Mouse (Mus musculus): ENCODE measurements at regions not wholly inside any gene's neighbourhood (a gene's known extent, or its start where the extent isn't known, plus 50 kb on each side); places are given as distances from the start of the nearest gene placed in this dataset.

DNA sequence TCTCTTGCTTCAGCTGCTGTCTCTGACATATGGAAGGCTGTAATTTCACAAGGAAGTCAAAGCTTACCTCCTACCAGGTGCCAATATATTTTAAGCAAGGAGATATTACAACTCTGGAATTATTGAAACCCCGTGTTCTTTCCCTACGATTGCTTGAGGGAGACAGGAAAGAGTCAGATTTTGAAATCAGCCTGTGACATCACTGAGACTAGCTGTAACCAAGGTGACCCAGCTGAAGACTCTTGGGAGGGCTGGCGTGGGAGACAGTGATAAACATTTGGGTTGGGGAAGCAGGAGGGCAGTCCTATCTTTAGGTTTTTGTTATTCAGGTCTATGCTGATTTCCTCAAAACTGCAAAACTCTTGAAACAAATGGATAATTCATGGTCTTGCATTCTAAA lies 518.4 kb upstream of the Id2 start:
- no peak for DNase-seq (ENCODE audit: low spot score in 2 of 2)

- no peak for DNase-seq (ENCODE audit: low spot score in 2 of 2)
Observed at GRCm38 (mm10) chr12:25613473-25613872, 516.5 kb upstream of the Id2 start.

GRCm38 (mm10) chr12:25609045-25609444 lies 512.1 kb upstream of the Id2 start:
- DNase-seq (ENCODE audit: low spot score in 2 of 2) = no peak

GRCm38 (mm10) chr12:25605396-25605795 lies 508.5 kb upstream of the Id2 start:
- no peak for DNase-seq (ENCODE audit: low spot score in 2 of 2)

GRCm38 (mm10) chr12:25590262-25590661 lies 493.3 kb upstream of the Id2 start:
- DNase-seq (ENCODE audit: low spot score in 2 of 2) = no peak

- no peak for DNase-seq (ENCODE audit: low spot score in 2 of 2)
Observed at GRCm38 (mm10) chr12:25585746-25586145, 488.8 kb upstream of the Id2 start.

DNA sequence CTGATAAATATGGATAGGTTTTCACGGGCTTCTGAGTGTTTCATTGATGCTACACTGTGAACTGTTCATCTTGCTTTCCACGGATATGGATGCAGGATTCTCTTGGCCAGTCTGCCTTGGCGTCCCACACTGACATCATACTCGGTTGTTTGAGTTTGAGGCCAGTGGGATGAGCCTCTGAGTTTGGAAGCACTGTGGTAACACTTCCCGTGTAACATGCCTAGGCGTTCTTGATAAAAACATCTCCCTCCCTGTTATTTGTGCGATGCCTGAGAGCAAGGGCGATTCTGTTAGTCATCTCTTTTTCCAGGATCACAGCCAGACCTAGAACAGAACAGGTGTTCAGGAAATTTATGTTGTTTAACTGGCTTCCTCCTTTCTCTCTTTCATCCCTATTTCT lies 482.5 kb upstream of the Id2 start:
- DNase-seq (ENCODE audit: low spot score in 2 of 2) = no peak

DNA sequence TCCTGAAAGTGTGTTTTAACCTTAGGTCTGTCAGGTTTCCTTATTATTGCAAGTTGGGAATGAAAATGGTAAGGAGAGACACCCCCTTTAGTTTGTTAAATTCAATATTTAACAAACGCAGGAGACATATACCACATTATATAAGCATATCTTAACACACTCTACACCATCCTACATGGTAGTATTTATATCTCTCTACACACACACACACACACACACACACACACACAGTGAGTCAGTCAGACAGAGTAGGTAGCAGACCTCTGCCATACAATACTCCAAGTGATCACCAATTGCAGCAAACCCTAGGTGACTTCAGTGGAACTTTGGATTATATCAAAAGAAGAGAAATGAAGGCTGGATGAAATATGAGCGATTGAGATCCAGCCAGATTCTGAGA lies 468.2 kb upstream of the Id2 start:
- no peak for DNase-seq (ENCODE audit: low spot score in 2 of 2)

DNA sequence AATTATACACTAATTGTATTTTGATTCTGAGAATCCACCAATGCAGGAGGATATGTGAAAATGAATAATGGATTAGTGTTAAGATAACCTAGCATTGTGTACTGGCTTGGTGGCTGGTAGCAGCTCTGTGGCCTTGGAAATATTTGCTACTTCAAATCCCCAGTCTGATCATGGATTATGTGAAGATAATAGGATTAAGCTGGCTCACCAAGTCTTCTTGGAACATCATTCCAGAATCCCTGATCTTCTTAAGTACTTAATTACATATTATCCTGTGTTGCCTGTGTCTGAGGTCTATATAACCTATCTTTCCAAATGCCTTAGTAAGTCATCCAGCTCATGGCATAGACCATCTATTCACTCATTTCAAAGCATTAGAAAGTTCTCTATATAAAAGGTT lies 462.7 kb upstream of the Id2 start:
- DNase-seq (ENCODE audit: low spot score in 2 of 2) = no peak

GRCm38 (mm10) chr12:25553656-25554055 lies 456.7 kb upstream of the Id2 start:
- DNase-seq (ENCODE audit: low spot score in 2 of 2) = no peak

GRCm38 (mm10) chr12:25549735-25550134 lies 452.8 kb upstream of the Id2 start:
- DNase-seq (ENCODE audit: low spot score in 2 of 2) = no peak

DNA sequence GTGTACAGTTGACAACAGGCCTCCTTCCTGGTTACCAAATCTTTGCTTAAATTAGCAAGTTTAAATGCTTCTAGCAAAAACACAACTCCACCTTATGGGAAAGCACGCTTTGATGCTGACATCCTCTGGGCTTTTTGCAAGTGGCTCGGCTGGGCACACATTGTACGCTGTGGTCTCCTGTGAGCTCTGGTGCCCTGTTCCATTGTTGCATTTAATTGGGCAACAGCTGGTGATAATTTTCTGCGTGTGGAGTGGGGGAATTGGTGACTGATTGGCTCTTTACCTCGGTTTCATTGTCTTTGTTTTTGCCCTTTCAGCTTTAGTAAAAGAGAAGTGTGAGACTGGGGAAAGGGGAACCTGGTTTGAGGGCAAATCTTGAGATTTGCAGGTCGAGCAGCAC lies 447.3 kb upstream of the Id2 start:
- DNase-seq (ENCODE audit: low spot score in 2 of 2) = no peak

DNA sequence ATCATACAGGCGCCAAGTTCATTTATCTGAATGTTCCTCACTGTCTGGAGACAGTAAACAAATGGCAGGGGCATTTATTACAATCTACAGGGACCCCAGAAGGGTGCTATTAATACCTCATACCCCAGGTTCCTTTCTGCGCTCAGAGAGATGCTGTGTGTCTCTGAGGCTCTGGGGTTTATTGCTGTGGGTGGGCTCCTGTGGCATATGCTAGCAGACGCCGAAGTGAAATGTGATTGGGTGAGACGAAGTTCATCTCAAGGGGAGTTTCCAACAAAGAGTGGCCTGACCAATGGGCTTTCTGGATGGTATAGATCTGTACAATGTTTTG lies 437.6 kb upstream of the Id2 start:
- DNase-seq (ENCODE audit: low spot score in 2 of 2) = no peak

GRCm38 (mm10) chr12:25533709-25534619 lies 437.0 kb upstream of the Id2 start:
- DNase-seq (ENCODE audit: low spot score in 2 of 2) = no peak

- no peak for DNase-seq (ENCODE audit: low spot score in 2 of 2)
Observed at GRCm38 (mm10) chr12:25530483-25530882, 433.5 kb upstream of the Id2 start.

DNA sequence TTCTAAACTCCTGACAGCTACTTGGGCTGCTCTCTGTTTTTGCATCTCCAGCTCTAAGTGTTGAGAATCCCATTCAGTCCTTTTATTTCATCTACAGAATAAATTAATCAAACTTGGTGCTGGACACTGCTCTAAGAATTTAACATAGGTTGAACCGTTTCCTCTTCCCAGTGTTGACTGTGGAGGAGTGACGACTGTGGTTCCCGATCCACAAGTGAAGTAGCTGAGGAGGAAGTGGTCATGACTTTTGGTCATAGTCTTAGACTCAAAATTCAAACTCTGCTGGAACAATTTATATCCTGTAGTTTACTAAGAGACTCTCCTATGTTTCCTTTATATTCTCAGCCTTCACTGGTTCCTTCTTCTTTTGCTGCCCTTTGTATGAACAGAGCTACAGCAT lies 432.6 kb upstream of the Id2 start:
- DNase-seq (ENCODE audit: low spot score in 2 of 2) = no peak

- no peak for DNase-seq (ENCODE audit: low spot score in 2 of 2)
Observed at GRCm38 (mm10) chr12:25526639-25527038, 429.7 kb upstream of the Id2 start.

DNA sequence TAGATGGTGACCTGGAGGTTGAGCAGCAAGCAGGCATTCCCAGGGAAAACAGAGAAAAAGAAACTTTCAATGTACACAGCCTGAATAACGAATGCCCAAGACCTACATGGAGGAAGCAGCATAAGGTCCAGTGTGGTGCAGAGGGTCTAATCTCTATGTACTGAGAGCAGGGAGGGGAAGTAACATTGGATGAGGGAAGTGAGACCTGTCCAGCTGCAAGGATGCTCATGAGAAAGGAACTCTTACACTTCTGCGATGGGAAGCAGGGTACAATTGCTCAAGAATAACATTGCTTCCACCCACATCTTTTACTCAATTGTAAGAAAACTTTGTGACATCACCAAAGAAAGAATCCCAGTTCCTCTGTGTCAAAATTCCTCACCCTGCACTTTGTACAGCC lies 419.8 kb upstream of the Id2 start:
- DNase-seq (ENCODE audit: low spot score in 2 of 2) = no peak

DNA sequence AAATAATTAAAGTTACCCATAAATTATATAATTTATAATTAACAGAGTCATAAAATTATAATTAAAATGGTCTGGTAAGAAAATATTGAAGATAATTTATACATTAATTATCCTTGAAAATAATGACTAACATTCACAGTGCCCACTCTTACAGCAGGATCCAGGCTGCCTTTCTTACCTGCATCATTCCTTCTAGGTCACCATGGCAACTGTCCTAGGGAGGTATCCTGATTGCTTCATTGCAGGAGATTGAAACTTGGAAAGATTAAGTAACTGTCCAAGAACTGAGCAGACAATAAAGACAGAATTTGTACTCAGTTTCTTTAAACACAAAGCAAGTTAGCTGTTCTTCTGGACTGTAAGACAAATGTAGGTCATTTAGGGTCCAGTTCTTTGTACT lies 416.7 kb upstream of the Id2 start:
- no peak for DNase-seq (ENCODE audit: low spot score in 2 of 2)

DNA sequence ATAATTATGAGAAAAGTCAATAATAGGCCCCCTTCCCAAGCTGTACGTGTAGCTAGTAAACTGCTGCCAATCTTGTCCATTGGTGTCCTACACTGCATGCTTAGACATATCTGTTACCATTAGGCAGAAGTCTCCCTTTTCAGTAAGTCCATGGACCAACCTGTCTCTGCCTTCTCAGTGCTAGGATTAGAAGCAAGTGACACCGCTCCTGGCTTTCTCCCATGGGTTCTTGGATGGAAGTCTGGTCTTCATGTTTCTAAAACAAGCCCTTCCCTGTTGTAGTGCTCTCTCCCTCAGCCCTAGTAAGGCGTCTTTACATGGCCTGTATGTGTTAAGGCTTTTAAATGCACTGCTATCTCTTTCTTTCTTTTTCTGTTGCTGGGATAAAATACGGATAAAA lies 412.7 kb upstream of the Id2 start:
- DNase-seq (ENCODE audit: low spot score in 2 of 2) = peak in 1 of 2 experiments; percentile 25

DNA sequence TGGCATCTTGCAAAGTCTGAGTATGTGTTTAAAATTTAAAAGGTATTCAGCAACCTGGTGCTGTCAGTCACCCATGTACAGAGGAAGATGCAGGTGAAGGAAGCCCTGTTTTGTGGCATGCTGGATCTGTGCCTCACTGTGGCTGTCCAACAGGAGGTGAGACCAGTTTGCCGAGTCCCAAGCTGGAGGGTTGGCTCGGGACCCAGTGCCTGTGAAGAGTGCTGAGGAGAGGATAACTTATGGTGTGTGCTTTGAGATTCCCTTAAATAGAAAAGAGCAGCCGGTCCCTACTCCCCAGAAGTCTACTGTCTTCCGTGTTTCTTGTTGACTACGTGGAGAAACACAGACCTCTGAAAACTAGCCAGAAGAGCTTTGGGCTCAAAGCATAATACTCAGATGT lies 396.3 kb upstream of the Id2 start:
- no peak for DNase-seq (ENCODE audit: low spot score in 2 of 2)

DNA sequence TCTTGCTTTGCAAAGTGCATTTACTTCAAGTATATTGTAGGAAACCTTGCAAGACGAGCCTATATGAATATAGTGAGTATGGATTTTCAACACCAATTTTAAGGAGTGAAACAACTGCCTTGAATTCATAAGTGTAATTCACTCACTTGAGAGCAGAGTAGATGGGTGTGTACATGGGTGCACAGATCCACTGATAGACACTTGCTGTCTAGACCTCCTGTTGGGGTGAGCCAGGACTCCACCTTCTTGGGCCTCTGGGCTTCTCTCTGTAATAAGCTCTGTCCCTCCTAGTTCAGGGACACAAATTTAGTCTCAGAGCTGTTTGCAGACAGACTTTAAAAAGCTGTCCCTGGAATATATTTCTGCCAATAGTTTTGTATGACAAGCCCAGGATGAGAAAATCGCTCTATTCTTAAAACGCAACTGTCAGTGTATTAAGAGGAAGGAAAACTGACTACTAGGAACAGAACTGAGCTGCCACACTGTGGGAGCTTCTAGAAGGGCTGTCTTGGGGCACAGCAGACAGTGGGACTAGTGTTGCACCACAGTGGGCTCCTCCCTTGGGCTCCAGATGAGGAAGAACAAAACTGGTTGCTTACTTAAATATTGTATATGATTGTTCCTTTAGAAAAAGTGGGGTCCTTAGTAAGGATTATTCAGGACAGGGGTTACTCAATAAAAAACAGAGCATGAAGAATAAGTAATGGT lies 395.7 kb upstream of the Id2 start:
- DNase-seq (ENCODE audit: low spot score in 2 of 2) = no peak

- no peak for DNase-seq (ENCODE audit: low spot score in 2 of 2)
Observed at GRCm38 (mm10) chr12:25475180-25475758, 378.3 kb upstream of the Id2 start.
